Mouse (Mus musculus) embryonic facial prominence, embryonic 10.5 days (tissue): Measurements from ENCODE around the gene Znhit6. TPM values are rescaled to one million over a fixed set of nuclear protein-coding genes. Genes with fewer than 3 reads are reported as not detected.
A peak's percentile ranks its signal among the peaks of the same experiment; 100 is the strongest.

ENCODE experiments used
- DNase-seq: peaks from one replicate; pipeline ENCODE4 v3.0.0-alpha.2; 2017; ENCODE audit warnings: low spot score
- H3K27ac ChIP-seq: fragments of 300-500 bp; sonication (generic); replicated peaks from 2 replicates; pipeline ENCODE4 v1.5.1; 2016; ENCODE audit warnings: mild to moderate bottlenecking
- H3K27me3 ChIP-seq: fragments of 300-500 bp; sonication (generic); replicated peaks from 2 replicates; pipeline ENCODE4 v1.6.1; 2016; ENCODE audit warnings: low read depth, mild to moderate bottlenecking; ENCODE audit not compliant: poor library complexity, severe bottlenecking
- H3K36me3 ChIP-seq: fragments of 300-500 bp; sonication (generic); replicated peaks from 2 replicates; pipeline ENCODE4 v1.6.1; 2016; ENCODE audit warnings: mild to moderate bottlenecking, moderate library complexity
- H3K4me1 ChIP-seq: fragments of 300-500 bp; sonication (generic); 2 replicates; pipeline ENCODE4 v1.6.1; 2016
- H3K4me3 ChIP-seq: fragments of 300-500 bp; sonication (generic); 2 replicates; pipeline ENCODE4 v1.5.1; 2016; ENCODE audit warnings: mild to moderate bottlenecking, moderate library complexity
- H3K9me3 ChIP-seq: fragments of 300-500 bp; sonication (generic); 2 replicates; pipeline ENCODE4 v1.6.1; 2016; ENCODE audit warnings: mild to moderate bottlenecking
- WGBS: fragments of 180-500 bp; shearing (Covaris S2); methylation state at CpG from one replicate; pipeline ENCODE4 v1.1.7; 2016; 5-methylcytosine and 5-hydroxymethylcytosine counted together
- polyA plus RNA-seq: library from polyadenylated mRNA; unstranded; fragments of >200 nt; fragmentation: Nextera tagmentation; extraction: Ambion mirVana; gene quantifications from 2 replicates; pipeline ENCODE4 v1.2.1, GENCODE M21; 2016

The Znhit6 gene
- 49.8 and 51.8 TPM in 2 replicates for polyA plus RNA-seq

DNA sequence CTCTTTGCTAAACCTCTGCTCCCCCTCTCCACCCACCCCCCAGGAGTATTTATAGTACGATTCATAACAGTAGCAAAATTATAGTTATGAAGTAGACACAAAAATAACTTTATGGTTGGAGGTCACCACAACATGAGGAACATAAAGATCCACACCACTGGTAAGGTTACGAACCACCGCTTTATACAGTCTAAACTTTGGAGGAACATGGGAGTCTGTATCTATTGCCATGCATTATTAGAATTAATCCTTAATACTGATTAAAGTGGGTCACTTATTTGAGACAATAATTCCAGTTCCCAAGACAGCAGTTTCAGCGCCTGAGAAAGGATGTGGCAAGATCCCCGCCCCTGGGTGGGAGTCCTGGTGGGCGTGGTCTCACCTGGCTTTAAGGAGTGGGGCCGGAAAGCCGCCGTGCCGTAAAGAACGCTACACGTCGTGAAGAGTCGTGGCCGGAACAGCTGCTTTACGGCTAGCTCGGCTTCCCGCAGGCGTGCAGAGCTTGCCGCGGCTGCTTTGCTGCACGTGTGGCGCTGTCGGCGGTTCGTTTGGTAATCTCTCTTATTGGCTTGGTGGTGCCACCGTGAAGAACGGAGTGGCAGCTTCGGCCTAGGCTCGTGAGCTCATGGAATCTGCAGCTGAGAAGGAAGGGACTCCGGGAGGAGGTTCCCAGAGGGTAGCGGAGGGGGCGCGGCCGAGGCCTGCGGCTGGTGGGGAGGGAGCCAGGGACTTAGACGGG, at the start of gene Znhit6:
Znhit6 (plus strand) TSS at position 463 of the 739 bp plus-strand sequence.
- peak; percentile 95 for DNase-seq
- Histone ChIP-seq H3K9me3 (no peaks in the 10 kb centered on the region), H3K4me3 (peak within 1 kb of the TSS; percentile 95), H3K27ac (peak within 1 kb of the TSS; percentile 82), H3K36me3 (peaks cover 32% of the 10 kb centered on the region), H3K27me3 (no peaks in the 10 kb centered on the region), H3K4me1 (peaks cover 18% of the 10 kb centered on the region)
- WGBS: 5% methylated on average over 37 of the region's 37 CpGs

DNA sequence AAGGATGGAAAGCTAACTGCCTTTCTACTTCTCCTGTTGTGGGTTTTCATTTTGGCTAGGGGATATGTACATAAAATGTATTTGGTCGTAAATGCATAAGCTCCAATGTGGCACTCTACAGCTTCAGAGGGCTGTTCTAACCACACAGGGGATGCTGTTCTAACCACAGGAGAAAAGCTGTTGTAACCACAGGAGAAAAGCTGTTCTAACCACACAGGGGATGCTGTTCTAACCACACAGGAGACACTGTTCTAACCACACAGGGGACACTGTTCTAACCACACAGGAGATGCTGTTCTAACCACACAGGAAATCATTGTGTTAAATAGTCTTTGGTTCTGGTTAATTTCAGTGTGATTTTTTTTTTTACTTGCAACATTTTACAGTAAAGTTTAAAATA, 38.1 kb upstream of the Znhit6 start:
- H3K36me3 ChIP-seq: no peaks in the 10 kb centered on the region
- H3K9me3 ChIP-seq: no peaks in the 10 kb centered on the region
- no peak overlapping the region for H3K27ac ChIP-seq
- H3K27me3 ChIP-seq: no peaks in the 10 kb centered on the region
- 89% methylated on average over 1 of the region's 1 CpGs for WGBS
- H3K4me3 ChIP-seq: no peak overlapping the region
- no peaks in the 10 kb centered on the region for H3K4me1 ChIP-seq
- no peak for DNase-seq

DNA sequence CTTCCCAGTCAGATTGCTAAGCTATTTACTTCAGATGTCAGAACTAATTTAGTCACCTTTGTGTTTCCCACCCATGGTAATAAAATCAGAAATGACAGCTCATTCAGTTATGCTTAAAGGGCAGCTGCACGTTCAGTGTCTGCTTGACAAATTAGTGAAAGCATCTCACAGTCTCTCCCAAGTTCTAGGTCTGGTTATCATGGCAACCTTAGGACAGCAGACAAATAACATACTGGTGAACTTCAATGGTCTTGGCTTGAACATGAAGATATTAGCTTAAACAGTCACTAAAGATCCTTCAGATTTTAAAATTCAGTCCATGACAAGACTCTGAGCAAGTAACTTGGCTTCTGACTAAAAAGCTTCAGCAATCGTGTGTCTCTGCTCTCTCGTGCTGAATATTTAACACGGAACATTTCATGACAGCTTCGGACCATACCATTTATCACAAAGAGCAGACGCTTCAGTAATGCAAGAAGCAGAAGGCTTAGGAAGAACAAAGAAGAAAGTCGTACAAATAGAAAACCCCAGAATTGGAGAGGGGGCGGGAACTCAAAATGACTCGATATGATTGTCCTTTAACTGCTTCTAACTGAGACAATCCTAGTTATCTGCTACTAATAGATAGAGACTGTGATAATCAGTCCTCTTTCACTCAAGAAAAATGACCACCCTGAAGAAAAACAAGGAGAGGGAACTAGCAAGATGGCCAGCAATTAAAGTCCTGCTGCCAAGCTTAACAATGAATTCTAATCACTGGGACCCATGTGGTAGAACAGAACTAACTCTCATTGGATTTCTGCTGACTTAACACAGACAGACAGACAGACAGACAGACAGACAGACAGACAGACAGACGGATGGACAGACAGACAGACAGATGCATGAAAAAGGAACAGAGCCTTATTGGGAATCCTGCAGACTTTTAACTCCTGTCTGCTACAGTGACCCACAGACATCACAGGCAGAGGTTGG, 27.3 kb upstream of the Znhit6 start:
- Histone ChIP-seq H3K36me3 (no peaks in the 10 kb centered on the region), H3K27me3 (no peaks in the 10 kb centered on the region), H3K4me3 (no peak overlapping the region), H3K9me3 (no peaks in the 10 kb centered on the region), H3K4me1 (no peaks in the 10 kb centered on the region), H3K27ac (no peak overlapping the region)
- 88% methylated on average over 10 of the region's 10 CpGs for WGBS
- DNase-seq: no peak

DNA sequence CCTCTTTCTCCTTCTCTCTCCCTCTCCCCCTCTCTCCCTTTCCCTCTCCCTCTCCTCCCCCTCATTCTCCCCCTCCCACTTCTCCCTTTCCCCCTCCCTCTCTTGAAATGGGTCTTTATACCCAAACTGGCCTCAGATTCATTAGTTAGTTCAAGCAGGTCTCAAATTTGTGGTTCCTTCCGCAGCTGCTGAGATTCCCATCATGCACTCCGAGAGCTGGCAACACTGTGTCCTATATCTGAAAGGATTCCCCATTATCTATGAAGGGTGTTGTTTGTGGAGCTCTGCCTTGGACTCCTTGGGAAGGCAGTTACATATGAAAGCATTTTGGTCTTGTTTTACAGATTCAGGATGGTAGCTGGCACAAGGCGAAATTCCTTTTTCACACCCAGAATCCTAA, 25.8 kb upstream of the Znhit6 start:
- no peaks in the 10 kb centered on the region for H3K27me3 ChIP-seq
- H3K36me3 ChIP-seq: no peaks in the 10 kb centered on the region
- no peak for DNase-seq
- no peaks in the 10 kb centered on the region for H3K4me1 ChIP-seq
- 78% methylated on average over 3 of the region's 3 CpGs for WGBS
- H3K27ac ChIP-seq: no peak overlapping the region
- no peaks in the 10 kb centered on the region for H3K9me3 ChIP-seq
- no peak overlapping the region for H3K4me3 ChIP-seq

DNA sequence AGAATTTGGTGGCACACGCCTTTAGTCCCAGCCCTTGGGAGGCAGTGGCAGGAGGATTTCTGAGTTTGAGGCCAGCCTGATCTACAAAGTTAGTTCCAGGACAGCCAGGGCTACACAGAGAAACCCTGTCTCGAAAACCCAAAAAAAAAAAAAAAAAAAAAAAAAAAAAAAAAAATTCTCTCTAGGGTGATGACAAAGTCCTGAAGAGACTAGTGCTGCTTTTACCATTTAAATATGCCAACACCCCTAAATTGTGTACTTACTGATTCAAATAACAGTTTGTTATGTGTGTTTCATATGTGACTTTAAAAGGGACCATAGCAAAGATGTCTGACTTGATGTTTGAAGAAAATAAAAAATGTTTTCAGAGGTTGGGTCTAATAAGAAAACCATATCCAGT, 21.6 kb upstream of the Znhit6 start:
- no peak overlapping the region for H3K27ac ChIP-seq
- H3K4me1 ChIP-seq: no peaks in the 10 kb centered on the region
- no peak for DNase-seq
- H3K4me3 ChIP-seq: no peak overlapping the region
- 79% methylated on average over 2 of the region's 2 CpGs for WGBS
- no peaks in the 10 kb centered on the region for H3K9me3 ChIP-seq
- H3K36me3 ChIP-seq: no peaks in the 10 kb centered on the region
- no peaks in the 10 kb centered on the region for H3K27me3 ChIP-seq

DNA sequence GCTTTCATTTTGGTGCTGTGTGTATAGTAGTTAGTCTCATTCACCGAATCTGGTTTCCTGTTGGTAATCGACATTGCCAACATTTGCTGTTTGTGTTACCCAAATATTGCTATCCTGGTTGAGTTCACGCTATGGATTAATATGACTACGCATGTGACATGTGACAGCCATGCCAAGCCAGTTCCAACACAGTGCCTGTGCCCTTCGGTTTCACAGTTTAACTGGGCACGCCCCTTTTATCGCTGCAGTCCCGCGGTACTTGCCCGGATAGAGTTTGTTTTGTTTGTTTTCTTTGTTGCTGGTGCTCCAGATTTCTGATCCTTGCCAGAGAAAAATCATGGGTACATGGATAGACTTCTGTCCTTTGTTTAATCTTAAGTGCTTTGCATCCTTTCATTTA, 19.8 kb upstream of the Znhit6 start:
- H3K4me3 ChIP-seq: no peak overlapping the region
- H3K4me1 ChIP-seq: no peaks in the 10 kb centered on the region
- H3K9me3 ChIP-seq: no peaks in the 10 kb centered on the region
- no peaks in the 10 kb centered on the region for H3K27me3 ChIP-seq
- WGBS: 92% methylated on average over 10 of the region's 10 CpGs
- no peak for DNase-seq
- H3K27ac ChIP-seq: no peak overlapping the region
- H3K36me3 ChIP-seq: no peaks in the 10 kb centered on the region

DNA sequence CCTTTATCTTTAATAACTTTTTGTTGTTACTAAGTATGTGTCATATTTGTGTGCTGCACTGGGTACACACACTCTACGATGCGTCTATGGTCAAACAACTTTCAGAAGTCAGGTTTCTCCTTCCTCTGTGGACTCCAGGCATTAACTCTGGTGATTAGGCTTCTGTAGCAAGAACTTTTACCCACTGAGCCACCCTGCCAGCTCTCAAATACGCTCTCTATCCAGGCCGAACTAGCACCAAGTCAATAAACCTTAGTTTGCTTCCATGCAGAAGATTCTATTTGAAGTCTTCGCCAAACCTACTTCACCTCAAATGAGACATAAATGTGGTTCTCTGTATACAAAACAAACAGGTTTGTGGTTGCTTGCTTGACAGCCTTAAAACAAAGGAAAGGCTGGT, 16.3 kb upstream of the Znhit6 start:
- DNase-seq: no peak
- Histone ChIP-seq H3K27ac (no peak overlapping the region), H3K4me3 (no peak overlapping the region), H3K9me3 (peaks cover 2% of the 10 kb centered on the region; the same call in 1 of the 2 replicates), H3K27me3 (no peaks in the 10 kb centered on the region), H3K4me1 (no peaks in the 10 kb centered on the region), H3K36me3 (no peaks in the 10 kb centered on the region)
- WGBS: 92% methylated on average over 5 of the region's 5 CpGs

DNA sequence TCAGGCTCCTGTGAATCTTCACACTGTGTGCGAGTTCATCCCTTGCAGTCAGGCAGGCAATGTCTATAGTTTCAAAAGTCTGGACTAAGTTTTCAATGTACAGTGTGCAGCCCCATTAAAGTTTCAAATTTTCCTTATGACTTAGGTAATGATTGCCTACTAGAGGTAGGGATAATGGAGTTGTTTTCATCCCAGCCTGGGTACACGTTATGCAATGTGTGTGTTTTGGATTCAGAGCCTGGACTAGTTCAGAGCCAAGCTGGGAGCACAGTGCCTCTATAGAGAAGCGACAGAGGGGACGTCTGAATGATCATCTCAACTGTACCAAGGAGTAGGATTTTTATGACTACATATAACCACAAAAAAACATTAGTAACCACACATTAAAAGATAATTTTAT, 15.9 kb upstream of the Znhit6 start:
- Histone ChIP-seq H3K27ac (no peak overlapping the region), H3K27me3 (no peaks in the 10 kb centered on the region), H3K4me1 (no peaks in the 10 kb centered on the region), H3K36me3 (no peaks in the 10 kb centered on the region), H3K9me3 (peaks cover 2% of the 10 kb centered on the region; the same call in 1 of the 2 replicates), H3K4me3 (no peak overlapping the region)
- DNase-seq: no peak
- WGBS: 88% methylated on average over 4 of the region's 4 CpGs

DNA sequence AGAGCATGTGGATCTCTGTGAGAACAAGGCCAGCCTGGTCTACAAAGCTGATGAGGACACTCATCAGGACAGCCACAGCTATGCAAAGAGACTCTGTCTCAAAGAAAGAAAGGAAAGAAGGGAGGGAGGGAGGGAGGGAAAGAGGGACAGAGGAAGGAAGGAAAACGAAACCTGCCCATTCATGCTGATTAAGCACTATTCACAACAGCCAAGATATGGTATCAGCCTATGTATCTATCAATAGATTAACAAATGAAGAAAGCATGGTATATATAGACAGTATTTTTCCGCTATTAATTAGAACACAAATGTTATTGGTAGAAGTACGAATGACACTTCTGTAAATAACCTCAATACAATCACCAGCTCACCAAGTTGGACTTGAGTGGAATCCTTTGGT, 1.5 kb upstream of the Znhit6 start:
- H3K27me3 ChIP-seq: no peaks in the 10 kb centered on the region
- H3K9me3 ChIP-seq: no peaks in the 10 kb centered on the region
- no peak overlapping the region for H3K4me3 ChIP-seq
- peaks cover 18% of the 10 kb centered on the region for H3K36me3 ChIP-seq
- 90% methylated on average over 3 of the region's 3 CpGs for WGBS
- no peak overlapping the region for H3K27ac ChIP-seq
- H3K4me1 ChIP-seq: peaks cover 18% of the 10 kb centered on the region
- no peak for DNase-seq

DNA sequence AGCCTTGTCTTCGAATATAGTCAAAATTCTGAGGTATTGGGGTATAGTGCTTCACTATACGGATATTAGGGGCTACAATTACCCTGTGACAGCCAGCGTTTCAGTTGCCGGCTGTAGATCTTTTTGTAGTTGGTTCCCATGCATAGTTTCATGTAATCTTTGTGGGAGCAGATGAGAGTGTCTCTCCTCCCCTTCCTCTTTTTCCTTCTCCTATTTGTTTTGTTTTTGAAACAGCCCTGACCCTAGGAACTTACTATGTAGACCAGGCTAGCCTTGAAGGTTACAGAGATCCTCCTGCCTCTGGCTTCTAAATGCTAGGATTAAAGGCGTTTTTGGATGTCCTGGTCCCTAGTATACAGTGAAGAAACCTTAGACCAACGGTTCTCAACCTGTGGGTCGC, 665 bp upstream of the Znhit6 start:
- peaks cover 18% of the 10 kb centered on the region for H3K4me1 ChIP-seq
- peaks cover 27% of the 10 kb centered on the region for H3K36me3 ChIP-seq
- peak overlapping the region; percentile 82; the same call in 1 of the 2 replicates for H3K27ac ChIP-seq
- no peaks in the 10 kb centered on the region for H3K27me3 ChIP-seq
- no peak for DNase-seq
- WGBS: 83% methylated on average over 7 of the region's 7 CpGs
- no peak overlapping the region for H3K4me3 ChIP-seq
- no peaks in the 10 kb centered on the region for H3K9me3 ChIP-seq

DNA sequence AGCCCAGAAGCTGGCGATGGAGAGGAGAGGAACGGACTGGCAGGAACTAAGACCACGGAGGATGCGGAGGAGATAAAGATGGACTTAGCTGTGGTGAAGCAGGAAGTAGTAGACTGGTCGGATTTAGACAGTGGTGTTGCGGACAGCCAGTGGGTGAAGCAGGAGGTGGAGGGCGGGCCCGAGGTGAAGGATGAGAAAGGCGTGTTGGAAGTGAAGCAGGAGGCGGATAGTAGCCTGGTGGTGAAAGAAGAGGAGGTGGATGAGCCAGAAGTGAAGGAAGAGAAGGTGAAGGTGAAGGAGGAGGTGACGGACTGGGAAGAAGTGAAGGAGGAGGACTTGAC, 447 bp downstream of the Znhit6 start:
- WGBS: under 1% methylated on average over 11 of the region's 11 CpGs
- Histone ChIP-seq H3K4me3 (peak overlapping the region; percentile 95), H3K36me3 (peaks cover 38% of the 10 kb centered on the region), H3K9me3 (no peaks in the 10 kb centered on the region), H3K4me1 (peaks cover 18% of the 10 kb centered on the region), H3K27me3 (no peaks in the 10 kb centered on the region), H3K27ac (peak overlapping the region; percentile 82)
- DNase-seq: no peak

DNA sequence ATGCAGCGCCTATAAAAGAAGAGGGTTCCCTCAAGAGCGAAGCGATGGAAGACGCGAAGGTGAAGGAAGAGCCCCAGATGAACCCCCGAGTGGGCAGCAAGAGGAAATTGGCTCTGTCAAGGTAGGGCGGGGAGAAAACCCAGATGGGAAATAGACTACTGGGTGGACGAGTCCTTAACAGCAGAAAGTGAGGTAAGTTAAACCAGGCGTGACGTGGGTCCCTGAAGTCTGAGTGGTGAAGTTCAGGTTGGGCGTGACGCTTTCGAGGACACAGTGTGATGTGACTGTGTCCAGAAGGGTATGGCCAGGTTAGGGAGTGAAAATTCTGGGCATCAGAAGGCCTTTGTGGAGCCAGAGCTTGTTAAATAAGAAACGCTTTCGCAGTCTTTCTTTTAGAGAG, 871 bp downstream of the Znhit6 start:
- no peaks in the 10 kb centered on the region for H3K27me3 ChIP-seq
- no peak for DNase-seq
- WGBS: 32% methylated on average over 15 of the region's 15 CpGs
- peak overlapping the region; percentile 95 for H3K4me3 ChIP-seq
- H3K27ac ChIP-seq: no peak overlapping the region
- no peaks in the 10 kb centered on the region for H3K9me3 ChIP-seq
- H3K4me1 ChIP-seq: peaks cover 18% of the 10 kb centered on the region
- peaks cover 41% of the 10 kb centered on the region for H3K36me3 ChIP-seq

DNA sequence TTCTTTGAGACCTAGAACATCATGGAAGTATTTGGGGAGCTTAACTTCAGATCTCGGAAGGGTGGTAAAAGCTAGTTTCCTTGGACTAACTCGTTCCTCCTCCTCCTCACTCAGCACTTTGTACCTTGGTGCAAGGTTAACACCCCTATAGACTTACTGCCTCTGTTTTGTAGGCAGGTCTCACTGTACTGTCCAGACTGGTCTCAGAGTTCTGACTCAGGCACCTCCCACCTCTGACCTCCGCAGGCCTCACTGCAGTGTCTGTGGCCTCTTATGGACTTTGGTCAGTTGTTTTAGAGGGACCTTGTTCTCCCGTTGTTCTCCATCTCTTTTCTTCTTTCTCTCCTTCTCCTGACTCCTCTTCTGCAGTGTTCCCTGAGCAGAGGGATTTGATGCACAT, 7.0 kb downstream of the Znhit6 start:
- Histone ChIP-seq H3K27me3 (no peaks in the 10 kb centered on the region), H3K27ac (no peak overlapping the region), H3K36me3 (peaks cover 90% of the 10 kb centered on the region), H3K9me3 (no peaks in the 10 kb centered on the region), H3K4me1 (0 out of 2 replicates have a peak, but pooled peaks cover 2% of the 10 kb centered on the region), H3K4me3 (no peak overlapping the region)
- DNase-seq: no peak
- 86% methylated on average over 4 of the region's 4 CpGs for WGBS
